Mouse (Mus musculus): ENCODE measurements around the gene Nkx6-2. TPM values are rescaled to one million over a fixed set of nuclear protein-coding genes. Genes with fewer than 3 reads are reported as not detected.

Nkx6-2 gene
- polyA plus RNA-seq (2012): not detected in 2 replicates

DNA sequence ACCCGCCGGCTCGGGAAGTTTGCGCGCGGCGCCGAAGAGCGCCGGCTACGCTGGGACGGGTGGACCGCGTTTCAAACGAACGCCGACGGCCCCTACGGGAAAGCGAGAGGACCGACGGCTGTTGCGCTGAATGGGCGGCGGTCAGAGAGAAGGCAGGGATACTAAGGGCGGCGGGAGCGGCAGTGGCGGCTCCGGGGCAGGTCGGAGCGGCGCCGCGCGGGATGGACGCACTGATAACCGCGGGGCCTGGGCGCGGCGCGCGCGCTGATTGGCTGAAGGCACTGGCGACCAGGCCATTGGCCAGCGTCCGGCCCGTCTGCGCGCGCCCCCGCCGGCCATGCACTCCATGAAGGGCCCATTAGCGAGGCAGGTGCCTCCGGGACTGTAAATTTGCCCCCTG is at the start of gene Nkx6-2:
Gene Nkx6-2 (minus strand): TSS at position 203 of the 400 bp plus-strand sequence.
- Histone ChIP-seq H3K4me1 (ENCODE audit: control insufficient read depth) (no peaks in the 10 kb centered on the region), H3K9me3 (ENCODE audit: control insufficient read depth, low read length) (peaks cover 2% of the 10 kb centered on the region; the same call in 1 of the 2 replicates), H3K4me3 (replicated peaks) (no peak within 1 kb of the TSS), H3K27me3 (ENCODE audit: control insufficient read depth) (peaks cover 83% of the 10 kb centered on the region), H3K36me3 (ENCODE audit: control insufficient read depth) (no peaks in the 10 kb centered on the region)
- no peak for TF ChIP-seq TAL1 (IDR thresholded peaks at IDR 0.05; ENCODE audit: low read length)
- no peak for TF ChIP-seq GATA1 (IDR thresholded peaks at IDR 0.05; ENCODE audit: low read length)

- Histone ChIP-seq H3K9me3 (ENCODE audit: control insufficient read depth, low read length) (no peaks in the 10 kb centered on the region), H3K4me3 (replicated peaks) (no peak overlapping the region), H3K27me3 (ENCODE audit: control insufficient read depth) (no peaks in the 10 kb centered on the region), H3K36me3 (ENCODE audit: control insufficient read depth) (no peaks in the 10 kb centered on the region), H3K4me1 (ENCODE audit: control insufficient read depth) (no peaks in the 10 kb centered on the region)
- TF ChIP-seq GATA1 (IDR thresholded peaks at IDR 0.05; ENCODE audit: low read length): no peak
- no peak for TF ChIP-seq TAL1 (IDR thresholded peaks at IDR 0.05; ENCODE audit: low read length)
These were observed 42.6 kb upstream of the Nkx6-2 start for GRCm38 (mm10) chr7:139625156-139625555.

DNA sequence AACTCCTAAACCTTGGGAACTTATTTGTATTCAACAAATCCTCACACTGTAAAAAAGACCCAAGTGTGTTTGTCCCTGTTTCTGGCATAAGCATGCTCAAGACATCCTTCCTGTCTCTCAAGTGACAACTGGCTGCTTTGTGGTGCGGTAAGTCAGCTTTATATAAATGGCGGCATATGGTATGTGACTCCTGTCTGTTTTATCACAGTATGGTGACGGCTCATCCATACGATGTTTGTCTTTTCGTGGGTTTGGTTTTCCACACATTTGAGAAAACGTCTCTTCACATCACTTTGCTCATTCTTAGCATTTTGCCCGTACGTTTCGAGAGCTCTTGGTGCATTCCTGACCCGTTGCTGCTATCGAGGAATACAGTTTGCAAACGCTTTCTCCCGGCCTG is 40.0 kb upstream of the Nkx6-2 start:
- TF ChIP-seq TAL1 (IDR thresholded peaks at IDR 0.05; ENCODE audit: low read length) (no peak), GATA1 (IDR thresholded peaks at IDR 0.05; ENCODE audit: low read length) (no peak)
- no peaks in the 10 kb centered on the region for H3K9me3 ChIP-seq (ENCODE audit: control insufficient read depth, low read length)
- H3K4me1 ChIP-seq (ENCODE audit: control insufficient read depth): no peaks in the 10 kb centered on the region
- no peaks in the 10 kb centered on the region for H3K36me3 ChIP-seq (ENCODE audit: control insufficient read depth)
- H3K4me3 ChIP-seq (replicated peaks): no peak overlapping the region
- no peaks in the 10 kb centered on the region for H3K27me3 ChIP-seq (ENCODE audit: control insufficient read depth)

GRCm38 (mm10) chr7:139615767-139616766 is 33.5 kb upstream of the Nkx6-2 start:
- TF ChIP-seq TAL1 (IDR thresholded peaks at IDR 0.05; ENCODE audit: low read length): no peak
- TF ChIP-seq GATA1 (IDR thresholded peaks at IDR 0.05; ENCODE audit: low read length): no peak
- Histone ChIP-seq H3K36me3 (ENCODE audit: control insufficient read depth) (no peaks in the 10 kb centered on the region), H3K9me3 (ENCODE audit: control insufficient read depth, low read length) (no peaks in the 10 kb centered on the region), H3K4me3 (replicated peaks) (no peak overlapping the region), H3K27me3 (ENCODE audit: control insufficient read depth) (no peaks in the 10 kb centered on the region), H3K4me1 (ENCODE audit: control insufficient read depth) (no peaks in the 10 kb centered on the region)

- no peaks in the 10 kb centered on the region for H3K9me3 ChIP-seq (ENCODE audit: control insufficient read depth, low read length)
- no peaks in the 10 kb centered on the region for H3K27me3 ChIP-seq (ENCODE audit: control insufficient read depth)
- H3K36me3 ChIP-seq (ENCODE audit: control insufficient read depth): no peaks in the 10 kb centered on the region
- H3K4me1 ChIP-seq (ENCODE audit: control insufficient read depth): no peaks in the 10 kb centered on the region
- no peak overlapping the region for H3K4me3 ChIP-seq (replicated peaks)
- TF ChIP-seq GATA1 (IDR thresholded peaks at IDR 0.05; ENCODE audit: low read length): no peak
These were observed 27.7 kb upstream of the Nkx6-2 start for GRCm38 (mm10) chr7:139610328-139610727.

DNA sequence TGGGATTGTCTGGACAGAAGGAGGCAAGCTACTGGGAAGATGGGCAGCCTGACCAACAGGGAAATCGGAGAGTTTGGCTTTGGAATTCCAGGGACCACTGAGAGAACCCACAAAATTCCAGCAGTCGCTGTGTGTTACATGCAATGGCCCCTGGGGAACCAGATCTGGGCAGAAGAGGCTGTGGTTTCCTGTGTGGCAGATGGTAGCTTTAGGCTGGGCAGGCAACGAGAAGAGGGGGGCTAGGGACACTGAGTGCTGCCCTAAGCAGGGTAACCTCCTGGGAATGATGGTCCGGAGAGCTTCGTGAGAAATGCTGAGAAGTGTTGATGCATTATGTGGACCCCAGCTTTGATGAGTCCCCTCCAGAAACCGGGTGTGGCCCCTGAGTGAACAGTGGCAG is 13.3 kb upstream of the Nkx6-2 start:
- TF ChIP-seq GATA1 (IDR thresholded peaks at IDR 0.05; ENCODE audit: low read length) (no peak), TAL1 (IDR thresholded peaks at IDR 0.05; ENCODE audit: low read length) (no peak)
- H3K36me3 ChIP-seq (ENCODE audit: control insufficient read depth): no peaks in the 10 kb centered on the region

GRCm38 (mm10) chr7:139595311-139595710 is 12.7 kb upstream of the Nkx6-2 start:
- Histone ChIP-seq H3K4me1 (ENCODE audit: control insufficient read depth) (no peaks in the 10 kb centered on the region), H3K27me3 (ENCODE audit: control insufficient read depth) (0 out of 2 replicates have a peak, but pooled peaks cover 2% of the 10 kb centered on the region), H3K4me3 (replicated peaks) (no peak overlapping the region), H3K36me3 (ENCODE audit: control insufficient read depth) (no peaks in the 10 kb centered on the region), H3K9me3 (ENCODE audit: control insufficient read depth, low read length) (no peaks in the 10 kb centered on the region)
- TF ChIP-seq TAL1 (IDR thresholded peaks at IDR 0.05; ENCODE audit: low read length): no peak
- no peak for TF ChIP-seq GATA1 (IDR thresholded peaks at IDR 0.05; ENCODE audit: low read length)

More for the DNA sequence above, 13.3 kb upstream of the Nkx6-2 start:
- H3K4me1 ChIP-seq (ENCODE audit: control insufficient read depth): no peaks in the 10 kb centered on the region
- H3K4me3 ChIP-seq (replicated peaks): no peak overlapping the region
- H3K27me3 ChIP-seq (ENCODE audit: control insufficient read depth): 0 out of 2 replicates have a peak, but pooled peaks cover 2% of the 10 kb centered on the region
- no peaks in the 10 kb centered on the region for H3K9me3 ChIP-seq (ENCODE audit: control insufficient read depth, low read length)

DNA sequence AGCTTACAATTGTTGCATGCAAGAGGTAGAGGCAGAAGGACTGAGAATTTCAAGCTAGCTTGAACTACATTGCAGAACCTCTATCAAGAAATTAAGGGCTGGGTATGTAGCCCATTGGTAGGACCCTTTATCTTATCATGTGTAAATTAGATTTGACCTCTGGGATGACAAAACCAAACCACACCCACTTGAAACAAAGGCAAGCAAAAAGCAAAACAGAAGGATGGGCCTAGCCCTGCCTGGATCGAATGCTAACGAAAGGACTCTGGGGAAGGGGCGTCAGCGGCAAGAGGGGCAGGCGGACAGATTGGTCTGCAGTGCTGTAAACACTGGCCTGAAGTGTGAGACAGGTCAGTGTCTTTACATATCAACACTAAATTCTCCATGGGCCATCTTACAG is 8.7 kb upstream of the Nkx6-2 start:
- Histone ChIP-seq H3K36me3 (ENCODE audit: control insufficient read depth) (no peaks in the 10 kb centered on the region), H3K4me1 (ENCODE audit: control insufficient read depth) (no peaks in the 10 kb centered on the region), H3K4me3 (replicated peaks) (no peak overlapping the region), H3K27me3 (ENCODE audit: control insufficient read depth) (peaks cover 16% of the 10 kb centered on the region), H3K9me3 (ENCODE audit: control insufficient read depth, low read length) (no peaks in the 10 kb centered on the region)
- TF ChIP-seq GATA1 (IDR thresholded peaks at IDR 0.05; ENCODE audit: low read length): no peak
- no peak for TF ChIP-seq TAL1 (IDR thresholded peaks at IDR 0.05; ENCODE audit: low read length)

- Histone ChIP-seq H3K4me3 (replicated peaks) (no peak overlapping the region), H3K9me3 (ENCODE audit: control insufficient read depth, low read length) (no peaks in the 10 kb centered on the region), H3K27me3 (ENCODE audit: control insufficient read depth) (peaks cover 26% of the 10 kb centered on the region), H3K36me3 (ENCODE audit: control insufficient read depth) (no peaks in the 10 kb centered on the region), H3K4me1 (ENCODE audit: control insufficient read depth) (no peaks in the 10 kb centered on the region)
- no peak for TF ChIP-seq TAL1 (IDR thresholded peaks at IDR 0.05; ENCODE audit: low read length)
- no peak for TF ChIP-seq GATA1 (IDR thresholded peaks at IDR 0.05; ENCODE audit: low read length)
These were observed 7.7 kb upstream of the Nkx6-2 start for GRCm38 (mm10) chr7:139590302-139590701.
